Mouse (Mus musculus) cerebellum, adult 8-10 months (tissue): ENCODE measurements around the gene Ndufv3.

Experiments used
- DNase-seq: peaks from one replicate; pipeline ENCODE4 v3.0.0; 2022

The Ndufv3 gene

GRCm38 (mm10) chr17:31557947-31558542, 38.1 kb downstream of the Ndufv3 start:
- no peak for DNase-seq

GRCm38 (mm10) chr17:31559021-31559789, 39.3 kb downstream of the Ndufv3 start:
- no peak for DNase-seq

GRCm38 (mm10) chr17:31563632-31564014, 43.7 kb downstream of the Ndufv3 start:
- DNase-seq = peak; percentile 60

- DNase-seq = peak; percentile 99
Observed at GRCm38 (mm10) chr17:31564015-31564857, 44.3 kb downstream of the Ndufv3 start, which contains the start of gene Pknox1. TSS of gene Pknox1 (plus strand) at chr17:31564734.

GRCm38 (mm10) chr17:31564858-31565140, 44.9 kb downstream of the Ndufv3 start:
- no peak for DNase-seq

- peak; percentile 68 for DNase-seq
Observed at GRCm38 (mm10) chr17:31565141-31566056, 45.5 kb downstream of the Ndufv3 start.

- DNase-seq = no peak
Observed at GRCm38 (mm10) chr17:31566276-31566675, 46.4 kb downstream of the Ndufv3 start.

GRCm38 (mm10) chr17:31569756-31570155, 49.8 kb downstream of the Ndufv3 start:
- DNase-seq = no peak

GRCm38 (mm10) chr17:31570321-31570925, 50.5 kb downstream of the Ndufv3 start:
- DNase-seq = no peak

- no peak for DNase-seq
Observed at GRCm38 (mm10) chr17:31571689-31572088, 51.8 kb downstream of the Ndufv3 start.

GRCm38 (mm10) chr17:31574662-31575061, 54.7 kb downstream of the Ndufv3 start:
- DNase-seq = no peak

GRCm38 (mm10) chr17:31576394-31577175, 56.7 kb downstream of the Ndufv3 start:
- peak; percentile 67 for DNase-seq

GRCm38 (mm10) chr17:31580344-31580743, 60.4 kb downstream of the Ndufv3 start:
- DNase-seq = no peak
